Mouse (Mus musculus) neutrophil, adult 59 days (primary cell): Measurements from ENCODE around the gene Rhox7b. TPM values are rescaled to one million over a fixed set of nuclear protein-coding genes. Genes with fewer than 3 reads are reported as not detected.

ENCODE experiments used
- total RNA-seq, 2 experiments: library from RNA; stranded (reverse); gene quantifications; 1 replicate in 1 of 2; 2 replicates in 1 of 2; pipeline ENCODE4 v1.2.4; 2023

Rhox7b gene
- total RNA-seq: not detected

GRCm38 (mm10) chrX:37897132-37897531 is at the start of gene Rhox7b:
Rhox7b (minus strand) TSS chrX:37897232.

GRCm38 (mm10) chrX:37901670-37902069 is 4.6 kb upstream of the Rhox7b start, which contains the start of gene Rhox9:
Rhox9 (minus strand) TSS chrX:37901770.

GRCm38 (mm10) chrX:37878844-37879243 is 18.2 kb downstream of the Rhox7b start, which contains the start of gene Rhox8:
Rhox8 (minus strand) TSS chrX:37878944.

Other genes starting within 250 kb of the Rhox7b start
- gene Rhox4g, start 245.9 kb downstream of the Rhox7b start, total RNA-seq: not detected
- not detected for gene Rhox3h, start 228.5 kb downstream of the Rhox7b start, total RNA-seq
- gene Rhox2h, start 224.0 kb downstream of the Rhox7b start, total RNA-seq: not detected
- gene Rhox5, start 92.4 kb downstream of the Rhox7b start, total RNA-seq: not detected
- gene Rhox6, start 70.3 kb downstream of the Rhox7b start, total RNA-seq: not detected
- not detected for gene Rhox7a, start 65.5 kb downstream of the Rhox7b start, total RNA-seq
- not detected for gene Rhox8, start 18.3 kb downstream of the Rhox7b start, total RNA-seq
- gene Rhox9, start 4.5 kb upstream of the Rhox7b start, total RNA-seq: not detected
- gene Btg1-ps1, start 121.6 kb upstream of the Rhox7b start, total RNA-seq: not detected
- not detected for gene Btg1-ps2, start 145.9 kb upstream of the Rhox7b start, total RNA-seq
- gene Rhox10, start 169.2 kb upstream of the Rhox7b start, total RNA-seq: not detected
- gene Rhox11, start 187.9 kb upstream of the Rhox7b start, total RNA-seq: not detected
- gene Rhox12, start 213.7 kb upstream of the Rhox7b start, total RNA-seq: not detected
- gene Rhox13, start 224.0 kb upstream of the Rhox7b start, total RNA-seq: not detected